Mouse (Mus musculus): Measurements from ENCODE around the gene Slc35f3. TPM values are rescaled to one million over a fixed set of nuclear protein-coding genes. Genes with fewer than 3 reads are reported as not detected.
A peak's percentile ranks its signal among the peaks of the same experiment; 100 is the strongest.

Slc35f3 gene
- total RNA-seq (2014; fragmentation: Nextera tagmentation) (not detected in 2 replicates), total RNA-seq (2017) (not detected in 2 replicates)

DNA sequence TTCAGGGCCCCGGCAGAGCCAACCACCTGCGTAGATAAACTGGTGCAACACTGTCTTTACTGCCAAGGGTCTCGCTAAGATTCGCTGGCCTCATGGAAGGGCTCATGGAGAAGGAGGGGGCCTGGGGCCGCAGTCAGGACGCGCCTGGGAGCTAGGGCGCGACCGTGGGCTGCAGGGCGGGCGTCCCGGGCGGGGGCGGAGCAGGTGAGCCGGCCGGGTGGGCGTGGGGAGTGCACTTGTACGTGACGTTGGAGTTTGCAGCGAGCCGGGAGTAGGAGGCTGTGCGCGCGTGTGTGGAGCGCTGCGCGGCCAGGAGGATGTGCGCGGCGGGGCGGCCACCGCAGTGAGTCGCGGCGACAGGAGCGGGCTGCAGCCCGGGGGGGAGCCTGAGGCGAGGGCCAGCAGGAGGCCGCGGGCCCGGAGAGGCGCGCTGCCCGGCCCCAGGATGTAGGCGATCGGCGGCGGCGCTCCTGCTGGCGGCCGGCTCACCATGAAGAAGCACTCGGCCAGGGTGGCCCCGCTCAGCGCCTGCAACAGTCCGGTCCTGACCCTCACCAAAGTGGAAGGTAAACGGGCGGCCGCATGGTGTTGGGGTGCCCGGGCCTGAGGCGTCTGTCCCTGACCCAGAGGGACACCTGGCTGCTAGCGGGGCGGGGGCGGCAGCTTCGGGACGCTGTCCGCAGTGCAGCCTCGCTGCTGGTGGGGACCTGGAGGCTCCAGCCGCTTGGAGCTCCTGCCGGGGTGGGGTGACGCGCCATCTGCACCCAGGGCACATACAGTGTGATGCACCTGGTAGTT is at the start of gene Slc35f3:
Gene Slc35f3 (plus strand): TSS at position 263 of the 798 bp plus-strand sequence.
- peak; percentile 70 for ATAC-seq (replicated peaks; ENCODE audit: poor library complexity, severe bottlenecking)

- no peak for ATAC-seq (replicated peaks; ENCODE audit: poor library complexity, severe bottlenecking)
Measured at GRCm38 (mm10) chr8:126250486-126250885, 47.9 kb upstream of the Slc35f3 start.

GRCm38 (mm10) chr8:126256585-126257391 is 41.6 kb upstream of the Slc35f3 start:
- ATAC-seq (replicated peaks; ENCODE audit: poor library complexity, severe bottlenecking): no peak

DNA sequence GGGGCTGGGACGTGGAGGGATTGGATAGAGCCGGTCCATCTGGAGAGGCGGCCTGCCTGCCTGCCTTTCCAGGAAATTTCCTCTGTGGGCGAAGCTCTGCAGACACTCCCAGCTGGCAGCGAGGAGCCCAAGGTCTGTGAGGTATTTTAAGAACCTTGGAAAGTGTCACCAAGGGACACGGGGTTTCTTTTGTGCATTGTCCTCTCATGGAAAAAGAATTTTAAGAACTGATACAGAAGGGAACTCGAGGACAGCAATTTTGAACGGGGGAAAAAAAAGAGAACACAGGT is 41.0 kb upstream of the Slc35f3 start:
- no peak for ATAC-seq (replicated peaks; ENCODE audit: poor library complexity, severe bottlenecking)

GRCm38 (mm10) chr8:126258175-126258781 is 40.1 kb upstream of the Slc35f3 start:
- ATAC-seq (replicated peaks; ENCODE audit: poor library complexity, severe bottlenecking): peak; percentile 96

GRCm38 (mm10) chr8:126265186-126265585 is 33.2 kb upstream of the Slc35f3 start:
- ATAC-seq (replicated peaks; ENCODE audit: poor library complexity, severe bottlenecking): no peak

DNA sequence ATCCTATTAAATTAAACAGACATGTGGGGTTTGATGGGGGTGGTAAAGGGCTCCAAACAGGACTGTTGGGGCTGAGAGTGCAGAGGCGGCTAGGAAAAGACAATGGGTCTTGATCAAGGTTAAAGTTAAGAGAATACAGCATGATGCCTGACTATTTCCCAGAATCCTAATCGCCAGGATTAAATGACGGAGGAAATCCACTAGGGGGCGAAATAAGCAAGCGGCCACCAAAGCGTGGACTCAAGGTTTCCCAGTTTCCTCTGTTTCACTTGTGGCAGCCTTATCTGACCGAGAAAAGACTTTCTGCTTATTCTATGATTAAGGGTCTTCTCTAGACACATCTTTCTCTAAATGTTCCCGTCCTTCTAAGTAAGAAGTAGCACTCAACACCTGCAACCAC is 31.2 kb upstream of the Slc35f3 start:
- no peak for ATAC-seq (replicated peaks; ENCODE audit: poor library complexity, severe bottlenecking)

DNA sequence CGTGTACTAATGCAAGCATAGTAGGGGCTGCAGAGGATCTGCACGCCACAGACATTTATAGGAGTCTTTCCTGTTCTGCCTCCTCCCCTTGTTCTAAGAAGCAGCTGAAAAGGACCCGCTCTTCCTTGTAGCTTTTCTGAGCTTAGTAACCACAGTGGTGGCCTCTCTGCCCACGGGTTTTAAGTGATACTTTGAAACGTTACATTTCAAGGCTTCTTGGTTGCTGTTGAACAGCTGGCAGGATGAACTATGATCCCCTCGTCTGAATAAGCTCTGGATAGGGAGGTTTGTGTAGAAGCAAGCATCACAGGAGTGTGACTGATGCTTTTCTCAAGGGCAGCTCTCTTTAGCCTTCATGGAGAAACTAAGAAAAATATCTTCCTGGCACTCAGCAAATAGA is 28.6 kb upstream of the Slc35f3 start:
- ATAC-seq (replicated peaks; ENCODE audit: poor library complexity, severe bottlenecking): no peak

DNA sequence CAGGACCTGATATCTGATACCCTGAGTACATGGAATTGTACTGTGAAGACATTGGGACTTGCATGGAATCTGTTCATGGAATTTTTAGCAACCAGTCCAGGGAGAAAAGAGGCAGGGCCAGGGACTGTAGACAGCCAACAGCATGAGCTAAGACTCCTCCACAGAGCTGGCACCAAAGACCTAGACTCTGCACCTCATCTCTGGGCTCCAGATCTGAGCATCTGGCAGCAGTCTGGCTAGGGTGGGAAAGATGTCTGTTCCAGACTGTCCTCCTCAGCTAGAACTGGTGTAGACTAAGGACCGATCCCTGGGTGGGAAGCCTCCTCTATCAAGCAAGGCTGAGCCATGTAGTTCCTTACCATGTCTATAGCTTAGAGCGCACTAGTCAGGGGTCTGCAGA is 25.9 kb upstream of the Slc35f3 start:
- ATAC-seq (replicated peaks; ENCODE audit: poor library complexity, severe bottlenecking): no peak

GRCm38 (mm10) chr8:126273066-126273465 is 25.3 kb upstream of the Slc35f3 start:
- ATAC-seq (replicated peaks; ENCODE audit: poor library complexity, severe bottlenecking): no peak

DNA sequence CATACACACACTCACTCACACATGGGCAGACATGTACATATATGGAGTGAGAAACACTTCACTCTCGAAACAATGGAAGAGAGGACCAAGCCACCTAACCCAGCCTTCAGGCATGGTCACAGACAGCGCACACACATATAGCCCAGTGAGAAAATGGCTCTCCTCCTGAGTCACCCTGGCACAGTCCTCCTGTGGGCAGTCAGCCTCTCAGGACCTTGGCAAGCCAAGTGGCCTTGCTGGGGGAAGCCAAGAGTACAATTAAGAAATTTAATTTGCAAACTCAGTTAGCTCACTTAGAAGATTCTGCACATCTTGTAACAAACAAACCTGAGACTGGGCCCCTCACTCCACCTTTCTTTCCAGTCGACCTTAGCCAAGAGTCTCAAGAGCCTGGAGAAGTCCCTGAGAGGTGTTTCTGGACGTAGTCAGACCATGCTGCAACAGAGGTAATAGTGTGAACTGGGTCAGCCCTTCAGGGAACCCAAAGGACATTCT is 23.4 kb upstream of the Slc35f3 start:
- ATAC-seq (replicated peaks; ENCODE audit: poor library complexity, severe bottlenecking): no peak

DNA sequence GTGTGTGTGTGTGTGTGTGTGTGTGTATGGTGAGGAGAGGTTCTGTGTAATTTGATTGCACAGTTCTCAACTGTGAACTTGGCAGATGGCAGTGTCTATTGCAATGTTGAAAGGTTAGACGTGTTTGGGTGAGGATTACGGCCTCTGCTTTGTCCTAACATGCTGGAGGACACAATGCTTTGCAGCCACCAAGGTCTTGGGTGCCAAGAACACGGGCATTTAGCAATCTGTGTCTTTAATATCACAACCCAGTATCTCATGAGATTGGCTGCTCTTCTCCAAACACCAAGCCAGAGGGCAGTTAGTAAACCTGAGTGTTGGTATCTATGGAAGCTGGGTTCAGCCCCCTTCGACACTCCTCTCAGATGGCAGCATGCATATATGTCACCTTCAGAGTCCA is 22.5 kb upstream of the Slc35f3 start:
- no peak for ATAC-seq (replicated peaks; ENCODE audit: poor library complexity, severe bottlenecking)

DNA sequence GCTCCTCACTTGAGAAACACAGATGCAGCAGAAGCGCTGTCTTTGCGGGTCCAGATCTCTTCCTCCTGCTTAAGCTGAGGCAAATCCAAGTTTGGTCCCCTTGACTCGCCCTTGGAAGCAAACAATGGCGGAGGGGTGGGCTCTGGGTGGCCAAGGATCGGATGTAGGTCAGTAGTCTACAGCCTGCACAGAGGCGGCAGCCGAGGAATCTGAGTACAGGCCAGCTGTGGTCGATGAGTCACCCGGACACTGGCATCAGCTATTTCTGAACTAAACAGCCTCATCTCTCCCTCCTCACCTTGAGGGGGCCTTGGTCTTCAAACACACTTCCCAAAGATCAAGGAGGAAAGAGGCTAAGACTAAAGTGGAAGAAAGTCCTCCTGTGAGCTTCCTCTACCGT is 6.4 kb upstream of the Slc35f3 start:
- no peak for ATAC-seq (replicated peaks; ENCODE audit: poor library complexity, severe bottlenecking)

DNA sequence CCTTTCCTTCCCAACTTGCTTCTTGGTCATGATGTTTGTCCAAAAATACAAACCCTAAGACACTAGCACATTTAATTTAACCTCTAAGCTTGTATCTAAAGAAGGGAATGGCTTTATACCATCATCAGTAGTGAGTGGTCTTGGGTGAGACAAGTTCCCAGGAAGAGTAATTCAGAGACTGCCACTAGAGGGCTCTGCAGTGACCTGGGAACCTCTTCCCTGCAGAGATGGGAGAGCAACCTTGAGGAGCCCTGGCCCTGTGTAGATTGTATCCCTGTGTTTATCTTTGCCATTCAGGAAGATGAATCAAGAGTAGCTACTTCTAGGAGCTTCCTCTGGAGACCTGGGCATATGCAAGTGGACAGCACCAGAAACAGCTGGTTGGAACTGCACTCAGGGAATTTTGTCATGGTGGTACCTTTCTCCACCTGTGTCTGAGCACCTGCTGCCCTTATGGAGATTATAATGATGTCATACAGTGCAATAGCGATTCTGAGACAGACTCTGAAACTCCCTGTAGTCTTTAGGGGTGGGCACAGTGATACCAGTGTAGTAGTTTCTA is 993 bp upstream of the Slc35f3 start:
- peak; percentile 44; the same call in 1 of the 2 replicates for ATAC-seq (replicated peaks; ENCODE audit: poor library complexity, severe bottlenecking)

DNA sequence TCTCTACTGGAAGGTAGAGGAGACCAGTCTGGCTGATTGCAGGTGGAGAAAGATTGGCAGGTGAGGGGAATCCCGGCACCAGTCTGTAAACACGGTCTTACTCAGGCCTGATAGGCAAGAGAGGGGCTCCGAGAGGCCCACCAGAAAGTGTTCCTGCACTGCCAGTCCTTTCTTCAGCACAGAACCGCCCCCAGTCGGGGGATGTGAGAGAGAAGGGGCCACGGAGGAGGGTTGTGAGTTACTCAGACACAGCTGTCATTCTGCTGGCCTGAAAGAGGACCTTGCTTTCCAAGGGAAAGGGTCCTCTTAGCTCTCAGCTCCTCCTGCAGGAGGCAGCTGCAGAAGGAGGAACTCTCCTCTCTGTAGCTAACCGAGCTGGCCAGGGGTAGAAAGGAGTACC is 975 bp downstream of the Slc35f3 start:
- ATAC-seq (replicated peaks; ENCODE audit: poor library complexity, severe bottlenecking): no peak

GRCm38 (mm10) chr8:126300350-126300749 is 2.0 kb downstream of the Slc35f3 start:
- ATAC-seq (replicated peaks; ENCODE audit: poor library complexity, severe bottlenecking): no peak

DNA sequence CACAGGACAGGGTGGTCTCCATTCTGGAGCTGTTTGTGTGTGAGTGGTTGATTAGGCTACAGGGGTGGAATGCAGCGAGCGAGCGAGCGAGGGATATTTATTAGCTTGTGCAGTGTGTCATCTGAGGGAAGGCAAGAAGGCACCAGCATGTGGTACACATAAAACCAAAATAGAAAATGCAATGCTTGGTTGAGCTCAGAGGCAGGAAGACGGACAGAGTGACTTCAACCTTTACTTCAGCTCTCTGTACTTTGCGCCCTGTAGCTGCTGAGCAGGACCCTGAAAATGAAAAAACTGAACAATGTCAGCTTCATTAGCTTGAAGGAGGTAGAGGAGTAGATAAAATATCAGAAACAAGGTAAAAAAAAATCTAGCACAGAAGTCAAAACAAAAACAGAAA is 3.2 kb downstream of the Slc35f3 start:
- ATAC-seq (replicated peaks; ENCODE audit: poor library complexity, severe bottlenecking): no peak

GRCm38 (mm10) chr8:126307164-126307563 is 8.8 kb downstream of the Slc35f3 start:
- ATAC-seq (replicated peaks; ENCODE audit: poor library complexity, severe bottlenecking): no peak

DNA sequence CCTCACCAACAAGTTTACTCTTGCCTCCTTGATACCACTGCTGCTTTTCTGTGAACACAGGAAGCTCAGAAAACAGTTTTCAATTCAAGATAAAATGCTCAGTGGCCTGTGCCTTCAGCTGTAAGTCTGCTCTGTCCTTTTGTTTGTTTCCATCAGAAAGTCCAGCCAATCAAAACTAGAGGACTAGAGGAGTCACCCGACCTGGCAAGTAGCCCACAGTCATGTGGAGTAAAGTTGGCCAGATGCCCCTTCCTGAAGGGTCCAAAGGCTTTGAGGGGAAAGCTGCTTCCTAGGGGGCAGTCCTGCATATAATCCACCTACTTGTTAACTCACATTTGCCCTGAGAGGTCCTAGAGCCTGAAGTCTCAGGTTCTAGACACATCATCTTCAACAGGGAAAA is 10.7 kb downstream of the Slc35f3 start:
- ATAC-seq (replicated peaks; ENCODE audit: poor library complexity, severe bottlenecking): no peak

DNA sequence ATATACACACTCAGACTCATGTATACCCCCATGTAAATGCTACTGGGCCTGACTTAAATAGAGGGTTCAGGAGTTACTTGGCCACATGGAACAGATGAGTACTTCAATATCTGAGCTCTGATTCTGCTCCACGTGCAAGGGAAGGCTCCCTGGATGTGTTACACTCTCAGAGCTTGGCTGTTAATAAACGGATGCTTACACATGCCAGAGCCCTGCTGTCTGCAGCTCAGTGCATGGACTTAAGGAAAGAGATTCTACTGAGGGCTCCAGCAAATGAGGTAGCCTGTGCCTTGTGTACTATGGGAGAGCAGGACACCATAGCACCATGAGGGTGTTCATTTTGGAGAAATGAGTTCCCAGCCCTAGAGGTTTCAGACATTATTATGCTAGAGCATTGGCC is 26.6 kb downstream of the Slc35f3 start:
- no peak for ATAC-seq (replicated peaks; ENCODE audit: poor library complexity, severe bottlenecking)

- ATAC-seq (replicated peaks; ENCODE audit: poor library complexity, severe bottlenecking): no peak
Measured at GRCm38 (mm10) chr8:126326136-126326535, 27.8 kb downstream of the Slc35f3 start.
